Mouse (Mus musculus): ENCODE results near the gene Cxcr4. TPM values are rescaled to one million over a fixed set of nuclear protein-coding genes. Genes with fewer than 3 reads are reported as not detected.

The Cxcr4 gene
- polyA plus RNA-seq (2014; fragmentation: Illumina TruSeq; extraction: RNeasy Lipid Tissue Mini Kit (QIAGEN cat#74804); ENCODE audit: low read depth, low replicate concordance): 2.7 TPM

DNA sequence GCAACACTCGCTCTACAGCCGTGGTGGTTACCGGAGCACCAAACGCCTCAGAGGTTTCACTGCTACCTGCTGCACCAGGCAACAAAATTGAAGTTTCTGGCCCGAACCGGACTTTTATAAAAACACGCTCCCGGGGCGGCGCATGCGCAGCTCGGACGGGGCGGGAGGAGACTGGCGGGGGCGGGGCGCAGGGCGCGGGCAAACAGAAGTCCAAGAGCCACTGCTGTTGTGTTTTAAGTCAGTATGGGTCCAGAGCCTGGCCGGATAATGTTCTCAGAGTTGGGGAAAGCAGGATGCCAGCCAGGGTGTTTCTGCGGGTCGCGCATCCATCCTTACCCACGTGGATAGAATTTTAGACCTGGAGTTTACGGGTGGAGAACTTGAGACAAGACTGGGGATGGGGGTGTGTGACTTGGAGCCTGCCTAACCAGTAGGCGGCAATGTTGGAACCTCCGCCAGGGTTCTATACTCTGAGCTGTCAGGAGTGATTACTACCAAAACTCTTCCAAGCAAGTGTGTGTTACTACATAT, at the start of gene Cxcr4:
Gene Cxcr4 (minus strand): TSS at position 83 of the 531 bp plus-strand sequence.

Other genes starting within 250 kb of the Cxcr4 start
- 18.3 TPM for gene Mcm6, start 232.6 kb downstream of the Cxcr4 start, polyA plus RNA-seq (2014; fragmentation: Illumina TruSeq; extraction: RNeasy Lipid Tissue Mini Kit (QIAGEN cat#74804); ENCODE audit: low read depth, low replicate concordance)
- gene Dars, start 174.9 kb downstream of the Cxcr4 start, polyA plus RNA-seq (2014; fragmentation: Illumina TruSeq; extraction: RNeasy Lipid Tissue Mini Kit (QIAGEN cat#74804); ENCODE audit: low read depth, low replicate concordance): 185 TPM